Mouse (Mus musculus): ENCODE measurements around the gene Polrmt. TPM values are rescaled to one million over a fixed set of nuclear protein-coding genes. Genes with fewer than 3 reads are reported as not detected.
"Not testable (repeated sequence)": the region's sequence is repeated elsewhere in the genome, so short reads cannot be mapped to it uniquely, and the experiment has no call there.

Gene Polrmt
- polyA plus RNA-seq, 1 experiment from 2014 or later: 32.5 TPM

DNA sequence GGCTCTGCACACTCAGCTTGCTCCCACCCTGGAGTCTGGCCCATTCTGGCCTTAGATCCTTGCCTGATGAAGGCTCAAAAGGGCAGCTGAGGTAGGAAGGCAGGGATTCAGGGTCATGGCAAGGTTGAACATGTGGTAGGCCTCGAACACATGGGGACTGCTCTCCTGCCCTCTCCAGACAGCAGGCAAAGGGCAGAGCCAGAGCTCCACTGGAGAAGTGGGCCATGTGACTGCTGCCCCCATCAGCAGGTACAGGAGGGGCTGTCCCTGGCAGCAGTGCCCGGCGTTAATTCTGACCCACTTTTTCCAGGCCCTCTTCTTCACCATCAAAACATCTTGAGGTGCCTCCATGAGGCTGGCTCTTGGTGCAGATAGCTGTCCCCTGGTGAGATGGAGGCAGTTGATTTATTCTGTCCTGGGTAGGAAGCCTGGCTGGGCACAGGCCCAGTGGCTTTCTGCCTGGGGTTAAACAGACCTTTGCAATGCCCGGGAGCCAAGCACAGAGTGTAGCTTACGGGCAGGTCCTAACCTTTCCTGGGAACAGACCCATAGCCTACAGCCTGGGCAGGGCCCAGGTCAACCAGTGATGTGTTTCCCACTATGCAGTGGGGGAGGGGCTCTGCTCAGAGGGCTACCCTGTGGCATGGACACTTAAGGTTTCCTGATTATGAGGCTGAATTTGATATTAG lies 39.8 kb downstream of the Polrmt start:
- no peak overlapping the region for H3K27ac ChIP-seq (replicated peaks; ENCODE audit: low read depth, low read length)
- WGBS: 90% methylated on average over 5 of the region's 5 CpGs
- H3K27me3 ChIP-seq (replicated peaks; ENCODE audit: control insufficient read depth, insufficient read depth, low read length): no peaks in the 10 kb centered on the region
- no peak for DNase-seq (ENCODE audit: low spot score)
- peak overlapping the region; percentile 10; the same call in 1 of the 2 replicates for H3K4me3 ChIP-seq (ENCODE audit: low read depth, low read length)
- no peak for ATAC-seq (ENCODE audit: low read depth)
- H3K9ac ChIP-seq (ENCODE audit: low read depth, low read length): peak overlapping the region; percentile 45
- H3K4me2 ChIP-seq (ENCODE audit: low read depth, low read length): peak overlapping the region; percentile 94
- peaks cover 41% of the 10 kb centered on the region for H3K36me3 ChIP-seq (ENCODE audit: control insufficient read depth, insufficient read depth, low read length)
- peaks cover 22% of the 10 kb centered on the region for H3K4me1 ChIP-seq (ENCODE audit: control insufficient read depth, insufficient read depth, low read length)
- no peaks in the 10 kb centered on the region for H3K9me3 ChIP-seq (ENCODE audit: control insufficient read depth, low read length)

DNA sequence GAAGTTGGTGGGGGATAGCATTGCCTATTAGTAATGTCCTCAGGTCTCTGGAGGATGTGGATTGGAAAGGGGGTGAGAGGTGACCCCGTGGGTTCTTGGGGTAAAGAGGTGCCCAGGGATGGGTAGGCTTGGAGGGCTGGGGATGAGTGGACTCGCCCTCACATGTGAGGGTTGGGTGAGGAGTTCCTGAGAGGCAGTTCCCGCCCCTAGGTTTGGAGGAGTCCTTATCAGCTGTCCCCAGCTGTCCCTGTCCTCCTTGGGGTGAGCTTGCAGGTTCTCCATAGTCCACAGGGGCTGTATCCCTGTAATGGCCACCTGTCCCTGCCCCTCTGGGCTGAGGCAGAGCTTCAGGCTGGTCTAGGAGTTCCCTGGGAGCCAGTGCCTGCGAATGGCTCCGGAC lies 40.4 kb downstream of the Polrmt start:
- H3K9me3 ChIP-seq (ENCODE audit: control insufficient read depth, low read length): no peaks in the 10 kb centered on the region
- H3K27me3 ChIP-seq (replicated peaks; ENCODE audit: control insufficient read depth, insufficient read depth, low read length): no peaks in the 10 kb centered on the region
- peaks cover 35% of the 10 kb centered on the region for H3K36me3 ChIP-seq (ENCODE audit: control insufficient read depth, insufficient read depth, low read length)
- peak overlapping the region; percentile 89 for H3K4me3 ChIP-seq (ENCODE audit: low read depth, low read length)
- H3K9ac ChIP-seq (ENCODE audit: low read depth, low read length): peak overlapping the region; percentile 95
- no peak for ATAC-seq (ENCODE audit: low read depth)
- DNase-seq (ENCODE audit: low spot score): no peak
- H3K4me1 ChIP-seq (ENCODE audit: control insufficient read depth, insufficient read depth, low read length): peaks cover 23% of the 10 kb centered on the region
- H3K27ac ChIP-seq (replicated peaks; ENCODE audit: low read depth, low read length): no peak overlapping the region
- H3K4me2 ChIP-seq (ENCODE audit: low read depth, low read length): peak overlapping the region; percentile 94
- WGBS: 89% methylated on average over 5 of the region's 5 CpGs

GRCm38 (mm10) chr10:79704970-79705360 lies 41.4 kb downstream of the Polrmt start:
- H3K4me1 ChIP-seq (ENCODE audit: control insufficient read depth, insufficient read depth, low read length): peaks cover 23% of the 10 kb centered on the region
- H3K27me3 ChIP-seq (replicated peaks; ENCODE audit: control insufficient read depth, insufficient read depth, low read length): no peaks in the 10 kb centered on the region
- ATAC-seq (ENCODE audit: low read depth): no peak
- H3K9ac ChIP-seq (ENCODE audit: low read depth, low read length): peak overlapping the region; percentile 95
- no peak for DNase-seq (ENCODE audit: low spot score)
- WGBS: 5% methylated on average over 10 of the region's 10 CpGs
- peak overlapping the region; percentile 89 for H3K4me3 ChIP-seq (ENCODE audit: low read depth, low read length)
- H3K9me3 ChIP-seq (ENCODE audit: control insufficient read depth, low read length): no peaks in the 10 kb centered on the region
- H3K36me3 ChIP-seq (ENCODE audit: control insufficient read depth, insufficient read depth, low read length): peaks cover 25% of the 10 kb centered on the region
- H3K4me2 ChIP-seq (ENCODE audit: low read depth, low read length): peak overlapping the region; percentile 94
- peak overlapping the region; percentile 87 for H3K27ac ChIP-seq (replicated peaks; ENCODE audit: low read depth, low read length)

DNA sequence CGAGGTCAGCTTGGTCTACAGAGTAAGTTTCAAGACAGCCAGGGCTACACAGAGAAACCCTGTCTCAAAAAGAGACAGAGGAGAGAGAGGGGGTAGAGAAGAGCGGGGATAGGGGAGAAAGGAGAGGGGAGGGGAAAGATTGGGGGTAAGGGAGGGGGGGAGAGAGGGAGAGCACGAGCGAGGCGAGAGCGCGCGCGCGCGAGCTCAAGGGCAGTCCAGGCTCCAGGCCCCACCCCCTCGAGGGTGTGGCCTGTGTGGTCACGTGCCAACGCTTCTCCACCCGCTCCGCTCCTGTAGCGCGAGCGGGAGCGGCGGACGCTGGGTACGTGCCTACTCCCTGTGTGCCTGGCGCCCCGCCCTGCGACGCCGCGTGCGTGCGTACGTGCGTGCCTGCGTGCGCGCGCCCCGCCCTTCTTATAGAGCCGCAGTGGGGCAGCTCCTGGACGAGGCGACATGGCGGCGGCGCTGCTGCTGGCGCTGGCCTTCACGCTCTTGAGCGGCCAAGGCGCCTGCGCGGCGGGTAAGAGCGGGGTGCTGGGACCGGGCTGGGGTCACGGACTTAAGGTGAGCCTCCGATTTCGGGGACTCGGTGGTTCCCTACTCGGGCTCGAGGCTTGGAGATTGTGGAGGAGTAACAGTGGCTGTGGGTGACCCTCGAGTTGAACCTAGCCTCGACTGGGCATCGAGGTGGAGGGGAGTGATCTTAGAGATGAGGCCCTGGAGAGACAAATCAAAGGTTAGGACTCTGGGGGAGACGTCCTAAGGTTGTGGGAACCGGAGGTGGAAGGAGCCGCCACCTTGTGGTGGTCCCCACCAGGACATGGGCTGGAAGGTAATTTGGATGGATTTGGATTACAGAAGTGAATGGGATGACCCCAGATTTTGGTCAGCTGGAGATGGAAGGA lies 42.1 kb downstream of the Polrmt start, which contains the start of gene Bsg:
TSS of gene Bsg (plus strand) at position 427 of the 905 bp plus-strand sequence.
- Histone ChIP-seq H3K4me3 (ENCODE audit: low read depth, low read length) (peak within 1 kb of the TSS; percentile 89), H3K4me2 (ENCODE audit: low read depth, low read length) (peak within 1 kb of the TSS; percentile 94), H3K27ac (replicated peaks; ENCODE audit: low read depth, low read length) (peak within 1 kb of the TSS; percentile 87), H3K27me3 (replicated peaks; ENCODE audit: control insufficient read depth, insufficient read depth, low read length) (no peaks in the 10 kb centered on the region), H3K9ac (ENCODE audit: low read depth, low read length) (peak within 1 kb of the TSS; percentile 95), H3K36me3 (ENCODE audit: control insufficient read depth, insufficient read depth, low read length) (peaks cover 18% of the 10 kb centered on the region), H3K4me1 (ENCODE audit: control insufficient read depth, insufficient read depth, low read length) (peaks cover 23% of the 10 kb centered on the region), H3K9me3 (ENCODE audit: control insufficient read depth, low read length) (no peaks in the 10 kb centered on the region)
- peak; percentile 99 for DNase-seq (ENCODE audit: low spot score)
- whole genome bisulfite sequencing: under 1% methylated on average over 42 of the region's 65 CpGs
- ATAC-seq (ENCODE audit: low read depth): peak; percentile 96

- H3K9ac ChIP-seq (ENCODE audit: low read depth, low read length): peak overlapping the region; percentile 60; the same call in 1 of the 2 replicates
- ATAC-seq (ENCODE audit: low read depth): no peak
- H3K27ac ChIP-seq (replicated peaks; ENCODE audit: low read depth, low read length): peak overlapping the region; percentile 61; the same call in 1 of the 2 replicates
Observed at GRCm38 (mm10) chr10:79703541-79703940, 42.8 kb downstream of the Polrmt start.

DNA sequence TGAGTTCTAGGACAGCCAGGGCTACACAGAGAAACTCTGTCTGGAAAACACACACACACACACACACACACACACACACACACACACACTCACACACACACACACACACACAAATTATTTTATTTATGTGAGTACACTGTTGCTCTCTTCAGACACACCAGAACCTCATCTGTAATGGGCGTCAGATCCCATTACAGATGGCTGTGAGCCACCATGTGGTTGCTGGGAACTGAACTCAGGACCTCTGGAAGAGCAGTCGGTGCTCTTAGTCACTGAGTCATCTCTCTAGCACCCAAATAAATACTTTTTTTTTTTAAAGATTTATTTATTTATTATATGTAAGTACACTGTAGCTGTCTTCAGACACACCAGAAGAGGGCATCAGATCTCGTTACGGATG lies 43.4 kb downstream of the Polrmt start:
- ATAC-seq (ENCODE audit: low read depth); DNase-seq (ENCODE audit: low spot score); H3K27me3 ChIP-seq (replicated peaks; ENCODE audit: control insufficient read depth, insufficient read depth, low read length); H3K9ac ChIP-seq (ENCODE audit: low read depth, low read length); H3K27ac ChIP-seq (replicated peaks; ENCODE audit: low read depth, low read length); H3K4me2 ChIP-seq (ENCODE audit: low read depth, low read length); H3K36me3 ChIP-seq (ENCODE audit: control insufficient read depth, insufficient read depth, low read length); H3K9me3 ChIP-seq (ENCODE audit: control insufficient read depth, low read length); H3K4me3 ChIP-seq (ENCODE audit: low read depth, low read length): not testable (repeated sequence)
- peaks cover 23% of the 10 kb centered on the region for H3K4me1 ChIP-seq (ENCODE audit: control insufficient read depth, insufficient read depth, low read length)
- 88% methylated on average over 2 of the region's 4 CpGs for WGBS

More at GRCm38 (mm10) chr10:79703541-79703940, 42.8 kb downstream of the Polrmt start:
- H3K4me1 ChIP-seq (ENCODE audit: control insufficient read depth, insufficient read depth, low read length): peaks cover 23% of the 10 kb centered on the region
- WGBS: 74% methylated on average over 10 of the region's 10 CpGs
- no peaks in the 10 kb centered on the region for H3K9me3 ChIP-seq (ENCODE audit: control insufficient read depth, low read length)
- peak overlapping the region; percentile 94 for H3K4me2 ChIP-seq (ENCODE audit: low read depth, low read length)
- no peaks in the 10 kb centered on the region for H3K27me3 ChIP-seq (replicated peaks; ENCODE audit: control insufficient read depth, insufficient read depth, low read length)
- DNase-seq (ENCODE audit: low spot score): no peak
- peaks cover 11% of the 10 kb centered on the region for H3K36me3 ChIP-seq (ENCODE audit: control insufficient read depth, insufficient read depth, low read length)
- H3K4me3 ChIP-seq (ENCODE audit: low read depth, low read length): peak overlapping the region; percentile 89

- Histone ChIP-seq H3K9me3 (ENCODE audit: control insufficient read depth, low read length) (no peaks in the 10 kb centered on the region), H3K4me2 (ENCODE audit: low read depth, low read length) (no peak overlapping the region), H3K9ac (ENCODE audit: low read depth, low read length) (no peak overlapping the region), H3K4me3 (ENCODE audit: low read depth, low read length) (no peak overlapping the region), H3K36me3 (ENCODE audit: control insufficient read depth, insufficient read depth, low read length) (peaks cover 2% of the 10 kb centered on the region; the same call in 1 of the 2 replicates), H3K27me3 (replicated peaks; ENCODE audit: control insufficient read depth, insufficient read depth, low read length) (no peaks in the 10 kb centered on the region), H3K4me1 (ENCODE audit: control insufficient read depth, insufficient read depth, low read length) (peaks cover 21% of the 10 kb centered on the region), H3K27ac (replicated peaks; ENCODE audit: low read depth, low read length) (no peak overlapping the region)
- DNase-seq (ENCODE audit: low spot score) (no peak), ATAC-seq (ENCODE audit: low read depth) (no peak)
- WGBS: 37% methylated on average over 10 of the region's 10 CpGs
Observed at GRCm38 (mm10) chr10:79701443-79702129, 44.8 kb downstream of the Polrmt start.

DNA sequence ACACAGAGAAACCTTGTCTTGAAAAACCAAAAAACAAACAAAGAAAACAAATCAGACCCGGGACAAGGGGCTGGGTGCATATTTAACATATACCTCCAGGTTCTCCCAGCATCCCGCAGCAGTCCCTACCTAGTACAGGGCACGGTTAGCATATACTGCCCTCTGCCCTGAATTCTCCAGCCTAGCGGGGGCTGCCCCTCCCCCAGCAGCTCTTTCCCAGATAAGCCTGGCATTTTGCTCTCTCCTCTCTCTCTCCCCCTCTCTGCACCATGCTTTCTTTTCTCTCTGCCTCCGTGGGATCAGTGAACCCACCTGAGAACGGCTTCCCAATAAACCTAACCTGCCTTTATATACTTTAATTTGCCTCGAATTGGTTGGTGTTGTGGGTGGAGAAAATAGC lies 45.7 kb downstream of the Polrmt start:
- no peak overlapping the region for H3K4me3 ChIP-seq (ENCODE audit: low read depth, low read length)
- H3K9me3 ChIP-seq (ENCODE audit: control insufficient read depth, low read length): no peaks in the 10 kb centered on the region
- no peak for DNase-seq (ENCODE audit: low spot score)
- H3K36me3 ChIP-seq (ENCODE audit: control insufficient read depth, insufficient read depth, low read length): no peaks in the 10 kb centered on the region
- H3K4me2 ChIP-seq (ENCODE audit: low read depth, low read length): no peak overlapping the region
- no peak for ATAC-seq (ENCODE audit: low read depth)
- H3K9ac ChIP-seq (ENCODE audit: low read depth, low read length): no peak overlapping the region
- 43% methylated on average over 7 of the region's 7 CpGs for WGBS
- H3K4me1 ChIP-seq (ENCODE audit: control insufficient read depth, insufficient read depth, low read length): peaks cover 16% of the 10 kb centered on the region
- no peaks in the 10 kb centered on the region for H3K27me3 ChIP-seq (replicated peaks; ENCODE audit: control insufficient read depth, insufficient read depth, low read length)
- H3K27ac ChIP-seq (replicated peaks; ENCODE audit: low read depth, low read length): no peak overlapping the region

Measured in embryonic facial prominence, embryonic 14.5 days (tissue).